Mouse (Mus musculus) adrenal gland, adult 18-20 months (tissue): ENCODE measurements around the gene Fgf7. TPM values are rescaled to one million over a fixed set of nuclear protein-coding genes. Genes with fewer than 3 reads are reported as not detected.

Experiments used
- DNase-seq, 2 experiments: peaks; one replicate each; pipeline ENCODE4 v3.0.0; 2021 to 2022; ENCODE audit warnings: low spot score in 2 of 2
- total RNA-seq, 2 experiments: library from RNA; stranded (reverse); gene quantifications; 1 replicate in 1 of 2; 2 replicates in 1 of 2; pipeline ENCODE4 v1.2.3; 2021

Gene Fgf7
- total RNA-seq, 2 experiments from 2014 or later = 0.30 to 0.54 TPM

DNA sequence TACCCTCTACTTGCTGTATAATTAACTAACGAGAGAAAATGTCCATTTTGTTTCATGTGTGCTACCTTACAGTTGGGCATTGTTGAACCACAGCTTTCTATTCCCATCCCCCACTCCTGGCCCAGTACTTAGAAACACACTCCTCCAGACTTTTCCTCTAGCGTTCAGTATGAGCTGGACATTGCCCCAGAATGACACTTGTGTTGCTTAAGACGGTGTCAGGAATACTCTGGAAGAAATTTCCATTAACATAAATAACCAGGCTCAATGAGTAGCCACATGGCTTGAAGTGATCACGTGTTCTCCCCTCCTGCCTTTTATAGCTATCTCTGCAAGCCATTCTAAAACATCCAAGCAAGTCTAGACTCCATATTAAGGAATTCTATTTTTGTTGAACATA is 26.1 kb downstream of the Fgf7 start:
- no peak for DNase-seq

DNA sequence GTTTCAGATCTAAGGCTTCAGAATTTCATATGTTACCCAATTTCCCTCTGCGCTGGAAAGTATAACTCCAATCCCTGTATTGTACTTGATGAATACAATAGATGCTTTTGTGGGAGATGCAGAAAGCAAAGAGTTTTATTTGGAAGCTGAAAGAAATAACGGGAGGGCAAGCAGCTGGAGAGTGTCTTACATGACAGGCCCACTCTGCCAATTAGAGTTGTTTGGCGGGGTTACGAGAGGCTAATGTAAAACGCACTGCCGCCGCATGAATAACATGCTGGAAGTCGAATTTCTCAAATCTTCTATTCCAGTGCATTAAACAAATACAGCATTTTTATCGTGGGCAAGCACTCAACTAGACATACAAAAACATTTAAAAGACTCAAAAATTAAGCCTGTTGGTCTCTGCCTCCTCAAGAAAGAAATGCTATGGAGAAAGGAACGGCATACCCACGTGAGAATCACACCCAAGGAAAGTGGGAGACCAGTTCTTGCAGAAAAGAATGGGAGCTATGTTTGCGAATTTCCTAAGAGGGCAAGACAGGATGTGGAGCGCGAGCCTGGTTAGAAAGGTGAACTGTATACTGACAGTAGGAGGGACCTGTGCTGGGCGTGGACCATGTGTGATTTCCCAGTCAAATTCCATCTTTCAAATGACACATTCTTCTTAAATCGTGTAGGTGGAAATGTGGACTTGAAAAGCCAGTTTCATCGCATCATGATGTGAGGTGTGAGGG is 26.7 kb downstream of the Fgf7 start:
- DNase-seq = no peak

DNA sequence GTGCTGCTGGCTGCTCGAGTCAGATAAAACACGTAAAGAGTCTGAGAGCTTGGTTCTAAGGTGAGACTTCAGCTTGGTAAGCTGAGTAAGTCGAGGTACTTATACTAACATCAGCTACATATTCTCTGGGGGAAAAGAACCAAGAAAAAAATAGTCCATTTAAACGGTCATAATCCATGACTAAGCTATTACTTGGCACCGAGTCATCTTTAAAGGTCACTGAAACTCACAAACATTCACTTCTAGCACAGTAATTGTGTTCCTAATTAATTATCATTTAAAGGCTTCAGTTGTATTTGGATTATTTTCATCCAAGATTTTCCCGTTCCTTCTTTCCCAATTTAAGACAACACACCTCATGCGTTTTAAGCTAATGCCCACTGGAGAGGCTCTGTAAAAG is 28.4 kb downstream of the Fgf7 start:
- DNase-seq = no peak

DNA sequence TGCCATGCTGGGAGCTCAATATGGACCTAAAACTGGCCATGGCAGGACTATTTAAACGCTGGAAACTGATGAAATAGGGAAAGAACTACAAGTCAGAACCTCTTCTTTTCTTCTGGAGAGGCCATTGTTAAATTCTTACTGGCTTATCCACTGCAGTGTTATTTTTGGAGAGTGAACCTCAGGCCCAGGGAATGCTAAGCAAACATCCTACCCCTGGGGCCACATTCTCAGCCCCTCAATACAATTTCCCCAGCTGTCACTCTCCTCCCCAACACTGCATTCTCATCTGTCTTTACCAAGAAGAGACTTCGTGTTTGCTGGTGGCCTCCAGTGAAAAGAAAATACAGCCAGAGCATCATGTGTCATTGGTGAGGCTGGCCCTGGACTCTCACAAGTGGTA is 30.4 kb downstream of the Fgf7 start:
- no peak for DNase-seq

DNA sequence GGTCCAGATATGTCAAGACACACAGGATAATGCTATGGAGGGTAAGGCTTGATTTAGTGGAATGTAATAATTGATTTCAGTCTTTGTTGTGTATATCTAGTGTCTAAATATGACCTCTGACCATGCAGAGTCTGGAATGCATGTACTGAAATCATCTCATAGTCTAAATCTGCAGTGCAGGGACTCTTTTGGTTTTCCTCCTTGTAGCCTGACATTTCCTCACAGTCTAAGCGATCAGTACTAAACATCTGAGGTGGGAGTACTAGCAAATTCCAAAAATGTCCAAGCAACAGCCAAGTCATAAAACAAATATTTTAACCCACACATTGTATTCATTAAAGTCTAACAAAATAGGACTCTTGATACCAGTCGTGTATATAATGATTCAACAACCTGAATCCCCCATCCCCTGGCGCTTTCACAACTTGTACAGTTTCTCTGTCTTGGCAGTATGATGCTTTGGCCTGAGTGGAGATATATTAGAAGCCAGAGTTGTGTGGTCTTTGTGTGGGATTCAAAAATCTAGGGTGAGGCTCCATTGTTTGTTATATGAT is 30.9 kb downstream of the Fgf7 start:
- DNase-seq = no peak

GRCm38 (mm10) chr2:126069740-126070139 is 35.3 kb downstream of the Fgf7 start:
- DNase-seq = no peak

DNA sequence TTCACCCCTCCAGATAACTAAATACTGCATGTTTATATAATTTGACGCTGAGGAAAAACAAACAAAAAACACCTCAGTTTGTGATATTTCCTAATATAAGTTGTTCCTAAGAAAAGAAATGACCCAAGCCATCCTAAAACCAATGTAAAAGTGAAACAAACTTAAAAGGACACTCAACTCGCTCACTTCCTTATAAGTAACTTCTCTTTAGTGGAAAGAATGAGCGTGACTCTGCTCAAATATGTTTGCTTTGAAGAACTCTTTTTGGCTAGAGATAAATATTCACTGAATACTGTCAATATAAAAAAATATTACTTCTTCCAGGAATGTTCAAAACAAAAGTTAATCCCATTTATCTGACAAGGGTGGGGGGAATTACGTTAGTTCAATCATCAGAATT is 39.3 kb downstream of the Fgf7 start:
- no peak for DNase-seq

GRCm38 (mm10) chr2:126076506-126076905 is 42.0 kb downstream of the Fgf7 start:
- DNase-seq = no peak

DNA sequence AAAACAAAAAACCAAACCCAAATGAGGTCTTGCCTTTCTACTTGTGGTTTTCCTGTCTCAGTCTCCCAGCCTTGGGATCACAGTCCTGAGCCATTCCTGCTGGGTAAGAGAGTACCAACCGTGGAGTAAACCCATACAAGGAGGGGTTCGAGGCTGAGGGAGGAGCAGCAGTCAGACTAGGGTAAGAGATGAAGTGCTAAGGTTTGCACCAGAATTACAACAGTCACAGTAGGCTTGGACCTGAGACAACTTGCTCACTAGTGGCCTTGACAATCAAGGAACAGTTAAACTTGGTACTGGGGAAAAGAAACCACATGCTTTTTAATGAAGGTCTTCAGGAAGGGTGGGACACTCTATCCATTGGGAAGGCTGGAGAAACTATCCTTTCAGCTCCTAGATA is 44.6 kb downstream of the Fgf7 start:
- DNase-seq = no peak

DNA sequence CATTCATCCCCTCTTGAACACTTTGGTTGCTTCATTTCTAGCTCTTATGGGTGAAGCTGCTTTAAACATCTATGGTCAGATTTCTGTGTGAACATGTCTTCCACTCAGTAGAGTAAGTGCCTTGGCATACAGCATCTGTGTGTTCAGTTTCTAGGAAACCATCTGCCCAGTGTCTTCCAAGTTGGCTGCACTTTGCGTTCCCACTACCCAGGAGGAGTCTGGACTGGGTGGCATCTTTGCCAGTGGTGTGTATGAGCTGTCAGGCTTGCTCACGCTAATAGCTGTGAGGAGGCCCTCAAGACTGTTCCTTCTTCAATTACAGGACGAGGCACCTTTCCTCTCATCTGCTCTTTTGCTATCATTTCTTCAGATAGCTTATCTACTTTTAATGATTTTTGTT is 49.9 kb downstream of the Fgf7 start:
- DNase-seq = no peak

GRCm38 (mm10) chr2:126086187-126086586 is 51.7 kb downstream of the Fgf7 start:
- DNase-seq = no peak

GRCm38 (mm10) chr2:126090432-126090831 is 56.0 kb downstream of the Fgf7 start:
- no peak for DNase-seq

DNA sequence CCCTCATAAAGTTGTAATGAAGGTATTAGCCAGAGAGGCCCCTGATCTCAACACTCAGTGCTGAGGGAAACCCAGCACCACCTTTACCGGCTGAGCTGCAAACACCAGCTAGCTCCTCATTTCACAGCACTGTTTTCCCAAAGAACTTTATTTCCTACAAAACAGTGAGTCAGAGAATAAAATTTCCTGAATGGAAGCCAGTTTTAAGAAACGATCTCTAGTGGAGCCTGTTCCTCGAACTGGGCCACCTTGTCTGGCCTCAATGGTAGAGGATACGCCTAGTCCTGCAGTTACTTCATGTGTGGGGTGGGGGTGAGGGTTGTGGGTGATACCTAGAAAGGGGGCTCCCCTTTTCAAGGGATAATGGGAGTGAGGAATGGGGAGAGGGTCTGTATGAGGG is 60.2 kb downstream of the Fgf7 start:
- DNase-seq = no peak

Other genes with a start within 250 kb of the Fgf7 start
- 10 to 100 TPM; 52.2 to 68.0 TPM for gene Galk2, start 175.5 kb upstream of the Fgf7 start, total RNA-seq
- 100 to 1,000 TPM; 136 to 172 TPM for gene Cops2, start 175.5 kb upstream of the Fgf7 start, total RNA-seq
- gene Fam227b, start 117.3 kb downstream of the Fgf7 start, total RNA-seq = not detected
- 1 to 10 TPM; 6.5 to 7.6 TPM for gene Dtwd1, start 117.5 kb downstream of the Fgf7 start, total RNA-seq
- gene Gm17555, start 180.4 kb downstream of the Fgf7 start, total RNA-seq = not detected